Comparison of ENCODE assay signal across 8 mouse cellular contexts in the genomic region with DNA sequence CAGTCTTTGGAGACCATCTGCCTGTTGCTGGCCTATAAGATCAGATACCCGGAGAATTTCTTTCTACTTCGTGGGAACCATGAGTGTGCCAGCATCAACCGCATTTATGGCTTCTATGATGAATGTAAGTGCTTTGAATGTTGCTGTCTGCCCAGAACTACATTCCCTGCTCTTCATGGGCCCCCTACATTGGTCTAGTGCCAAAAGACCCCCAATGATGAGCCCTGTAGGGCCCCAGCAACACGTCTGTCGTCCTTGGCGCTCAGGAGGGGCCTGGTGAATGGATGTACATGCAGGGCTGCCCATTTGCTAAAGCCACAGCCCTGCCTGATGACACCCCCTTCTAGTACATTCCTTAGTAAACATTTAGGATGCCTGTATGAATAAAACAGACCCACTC. TPM values are rescaled to one million over a fixed set of nuclear protein-coding genes. Genes with fewer than 3 reads are reported as not detected.
DNase-seq lines count a peak whose midpoint lies in the region; ATAC-seq and TF ChIP-seq lines count a peak whose summit lies in the region.

No protein-coding gene starts in this region.

- no peak for TF ChIP-seq POLR2A in liver, adult 2 months (IDR thresholded peaks at IDR 0.05; ENCODE audit: extremely low read depth, insufficient read depth, low read length)

- H3K4me3 ChIP-seq in liver, adult 2 months (ENCODE audit: insufficient read depth, low read depth, low read length): no peak overlapping the region; the same call in none of the 2 replicates
- peak overlapping the region; percentile 90 for H3K4me3 ChIP-seq in embryonic facial prominence, embryonic 15.5 days (replicated peaks)
- peak overlapping the region; percentile 87 for H3K4me3 ChIP-seq in intestine, embryonic 15.5 days (replicated peaks)
- H3K4me3 ChIP-seq in neural tube, embryonic 12.5 days: peak overlapping the region; percentile 96

- H3K36me3 ChIP-seq in liver, adult 2 months (ENCODE audit: control insufficient read depth, insufficient read depth, low read length): peaks cover 6% of the 10 kb centered on the region; the same call in 1 of the 2 replicates
- H3K36me3 ChIP-seq in embryonic facial prominence, embryonic 15.5 days: peaks cover 43% of the 10 kb centered on the region
- H3K36me3 ChIP-seq in intestine, embryonic 15.5 days: peaks cover 23% of the 10 kb centered on the region
- peaks cover 48% of the 10 kb centered on the region for H3K36me3 ChIP-seq in neural tube, embryonic 12.5 days

- H3K4me2 ChIP-seq in embryonic facial prominence, embryonic 15.5 days (replicated peaks): peak overlapping the region; percentile 81
- peak overlapping the region; percentile 74 for H3K4me2 ChIP-seq in intestine, embryonic 15.5 days (replicated peaks)
- peak overlapping the region; percentile 95 for H3K4me2 ChIP-seq in neural tube, embryonic 12.5 days (replicated peaks)

- no peak overlapping the region for H3K27ac ChIP-seq in liver, adult 2 months (replicated peaks; ENCODE audit: insufficient read depth, low read depth, low read length)
- H3K27ac ChIP-seq in embryonic facial prominence, embryonic 15.5 days (replicated peaks): 0 out of 2 replicates have a peak overlapping the region, but pooled peaks have one; percentile 96
- 0 out of 2 replicates have a peak overlapping the region, but pooled peaks have one; percentile 96 for H3K27ac ChIP-seq in intestine, embryonic 15.5 days
- H3K27ac ChIP-seq in neural tube, embryonic 12.5 days: no peak overlapping the region

- no peak for ATAC-seq in embryonic facial prominence, embryonic 15.5 days (ENCODE audit: insufficient number of reproducible peaks, low FRiP score, low TSS enrichment, low read depth)
- ATAC-seq in intestine, embryonic 15.5 days: no peak
- no peak for ATAC-seq in neural tube, embryonic 12.5 days (ENCODE audit: low FRiP score, low read depth)

- peaks cover 33% of the 10 kb centered on the region for H3K4me1 ChIP-seq in liver, adult 2 months (ENCODE audit: control insufficient read depth, insufficient read depth, low read length)
- peaks cover 51% of the 10 kb centered on the region for H3K4me1 ChIP-seq in embryonic facial prominence, embryonic 15.5 days
- H3K4me1 ChIP-seq in intestine, embryonic 15.5 days (replicated peaks): peaks cover 47% of the 10 kb centered on the region
- H3K4me1 ChIP-seq in neural tube, embryonic 12.5 days: peaks cover 22% of the 10 kb centered on the region

- H3K27me3 ChIP-seq in liver, adult 2 months (ENCODE audit: control insufficient read depth, insufficient read depth, low read length): no peaks in the 10 kb centered on the region
- no peaks in the 10 kb centered on the region for H3K27me3 ChIP-seq in embryonic facial prominence, embryonic 15.5 days
- H3K27me3 ChIP-seq in intestine, embryonic 15.5 days (replicated peaks): no peaks in the 10 kb centered on the region
- H3K27me3 ChIP-seq in neural tube, embryonic 12.5 days (replicated peaks): no peaks in the 10 kb centered on the region; the same call in 1 of the 2 replicates

- peak overlapping the region; percentile 96 for H3K9ac ChIP-seq in liver, adult 2 months (ENCODE audit: low read depth, low read length)
- H3K9ac ChIP-seq in embryonic facial prominence, embryonic 15.5 days: peak overlapping the region; percentile 97
- peak overlapping the region; percentile 98 for H3K9ac ChIP-seq in intestine, embryonic 15.5 days
- H3K9ac ChIP-seq in neural tube, embryonic 12.5 days: peak overlapping the region; percentile 98

- TF ChIP-seq CTCF in liver, adult 2 months (IDR thresholded peaks at IDR 0.05; ENCODE audit: low read depth, low read length): no peak

- DNase-seq in liver, adult 2 months (ENCODE audit: extremely low read depth, low read depth, low spot score): no peak
- DNase-seq in liver: no peak
- DNase-seq in layer of hippocampus, postnatal 36 days: no peak
- DNase-seq in urinary bladder, postnatal 36 days (ENCODE audit: low spot score in 2 of 2): no peak
- no peak for DNase-seq in right cerebral cortex, postnatal 14 days

- peaks cover 14% of the 10 kb centered on the region for H3K79me2 ChIP-seq in liver, adult 2 months (ENCODE audit: control insufficient read depth, insufficient read depth, low read length)

- 62% methylated on average over 6 of the region's 6 CpGs for WGBS in liver, adult 2 months
- WGBS in embryonic facial prominence, embryonic 15.5 days: 60% methylated on average over 6 of the region's 6 CpGs
- WGBS in intestine, embryonic 15.5 days: 40% methylated on average over 6 of the region's 6 CpGs
- WGBS in neural tube, embryonic 12.5 days: 68% methylated on average over 6 of the region's 6 CpGs

- H3K9me3 ChIP-seq in embryonic facial prominence, embryonic 15.5 days (replicated peaks): no peaks in the 10 kb centered on the region
- H3K9me3 ChIP-seq in intestine, embryonic 15.5 days: no peaks in the 10 kb centered on the region
- no peaks in the 10 kb centered on the region for H3K9me3 ChIP-seq in neural tube, embryonic 12.5 days

RNA-seq across cellular contexts. Expression of a gene that starts 1.3 kb away (rescaled TPM):
- 170 TPM in 2 replicates for total RNA-seq in liver, adult 2 months (2014; rRNA removed)
- polyA plus RNA-seq in liver, adult 2 months (2012; rRNA removed): 399 and 571 TPM in 2 replicates
- 745 and 794 TPM in 2 replicates for polyA plus RNA-seq in embryonic facial prominence, embryonic 15.5 days (2015; fragmentation: Nextera tagmentation; extraction: Ambion mirVana)
- polyA plus RNA-seq in intestine, embryonic 15.5 days (2015; fragmentation: Nextera tagmentation; extraction: Ambion mirVana): 757 and 779 TPM in 2 replicates
- 753 and 767 TPM in 2 replicates for polyA plus RNA-seq in neural tube, embryonic 12.5 days (2016; fragmentation: Nextera tagmentation; extraction: Ambion mirVana)
- 100 to 1,000 TPM; 255 to 265 TPM for total RNA-seq in layer of hippocampus, postnatal 36 days (2021)

RNA-seq across cellular contexts. Expression of a gene that starts 2.0 kb away (rescaled TPM):
- 0.46 and 1.4 TPM in 2 replicates for total RNA-seq in liver, adult 2 months (2014; rRNA removed)
- polyA plus RNA-seq in liver, adult 2 months (2012; rRNA removed): 1.7 and 2.2 TPM in 2 replicates
- 3.6 and 5.1 TPM in 2 replicates for polyA plus RNA-seq in embryonic facial prominence, embryonic 15.5 days (2015; fragmentation: Nextera tagmentation; extraction: Ambion mirVana)
- polyA plus RNA-seq in intestine, embryonic 15.5 days (2015; fragmentation: Nextera tagmentation; extraction: Ambion mirVana): 3.5 TPM in 2 replicates
- polyA plus RNA-seq in neural tube, embryonic 12.5 days (2016; fragmentation: Nextera tagmentation; extraction: Ambion mirVana): 1.1 and 1.4 TPM in 2 replicates
- total RNA-seq in layer of hippocampus, postnatal 36 days (2021): 1 to 10 TPM in 1 of 2 experiments, under 1 TPM in 1; 0.56 to 1.3 TPM

RNA-seq across cellular contexts. Expression of a gene that starts 8.3 kb away (rescaled TPM):
- 0.74 and 1.3 TPM in 2 replicates for total RNA-seq in liver, adult 2 months (2014; rRNA removed)
- 7.0 and 7.5 TPM in 2 replicates for polyA plus RNA-seq in liver, adult 2 months (2012; rRNA removed)
- polyA plus RNA-seq in embryonic facial prominence, embryonic 15.5 days (2015; fragmentation: Nextera tagmentation; extraction: Ambion mirVana): 33.6 and 35.0 TPM in 2 replicates
- polyA plus RNA-seq in intestine, embryonic 15.5 days (2015; fragmentation: Nextera tagmentation; extraction: Ambion mirVana): 29.3 and 30.5 TPM in 2 replicates
- polyA plus RNA-seq in neural tube, embryonic 12.5 days (2016; fragmentation: Nextera tagmentation; extraction: Ambion mirVana): 25.9 and 34.0 TPM in 2 replicates
- total RNA-seq in layer of hippocampus, postnatal 36 days (2021): 1 to 10 TPM; 5.5 to 7.1 TPM

RNA-seq across cellular contexts. Expression of a gene that starts 17.9 kb away (rescaled TPM):
- 0.40 and 0.65 TPM in 2 replicates for total RNA-seq in liver, adult 2 months (2014; rRNA removed)
- 1.8 and 1.9 TPM in 2 replicates for polyA plus RNA-seq in liver, adult 2 months (2012; rRNA removed)
- 3.4 and 5.4 TPM in 2 replicates for polyA plus RNA-seq in embryonic facial prominence, embryonic 15.5 days (2015; fragmentation: Nextera tagmentation; extraction: Ambion mirVana)
- 1.7 and 2.0 TPM in 2 replicates for polyA plus RNA-seq in intestine, embryonic 15.5 days (2015; fragmentation: Nextera tagmentation; extraction: Ambion mirVana)
- 3.9 and 4.8 TPM in 2 replicates for polyA plus RNA-seq in neural tube, embryonic 12.5 days (2016; fragmentation: Nextera tagmentation; extraction: Ambion mirVana)
- 1 to 10 TPM; 7.1 to 9.9 TPM for total RNA-seq in layer of hippocampus, postnatal 36 days (2021)

RNA-seq across cellular contexts. Expression of a gene that starts 20.9 kb away (rescaled TPM):
- total RNA-seq in liver, adult 2 months (2014; rRNA removed): 0.27 and 0.28 TPM in 2 replicates
- 0.87 and 3.8 TPM in 2 replicates for polyA plus RNA-seq in liver, adult 2 months (2012; rRNA removed)
- polyA plus RNA-seq in embryonic facial prominence, embryonic 15.5 days (2015; fragmentation: Nextera tagmentation; extraction: Ambion mirVana): 10.1 and 10.2 TPM in 2 replicates
- polyA plus RNA-seq in intestine, embryonic 15.5 days (2015; fragmentation: Nextera tagmentation; extraction: Ambion mirVana): 5.7 and 5.9 TPM in 2 replicates
- 0.87 and 0.95 TPM in 2 replicates for polyA plus RNA-seq in neural tube, embryonic 12.5 days (2016; fragmentation: Nextera tagmentation; extraction: Ambion mirVana)
- total RNA-seq in layer of hippocampus, postnatal 36 days (2021): under 1 TPM; 0.32 to 0.83 TPM

Comparison
In these comparisons a context has a peak if more than half of its experiments do, and no peak if none do; other contexts are left out.
1. H3K27ac ChIP-seq: peak in embryonic facial prominence, embryonic 15.5 days (single experiment) and intestine, embryonic 15.5 days (single experiment); none in liver, adult 2 months (single experiment) and neural tube, embryonic 12.5 days (single experiment).
2. Peak in every context shown above with its lines, with median percentiles within 50 percentile points of each other: H3K9ac ChIP-seq and H3K4me2 ChIP-seq.